Mouse (Mus musculus) embryonic fibroblast, embryonic 13.5 days (primary cell): ENCODE results near the gene Dok1.

Experiments used
- CTCF ChIP-seq: IDR thresholded peaks from 2 replicates; pipeline ENCODE4 v1.5.1; 2011; ENCODE audit warnings: mild to moderate bottlenecking, control low read depth, low read length, moderate library complexity, borderline replicate concordance; ENCODE audit not compliant: insufficient read depth
- POLR2A ChIP-seq: IDR thresholded peaks from 2 replicates; pipeline ENCODE4 v1.6.1; 2011; ENCODE audit warnings: low read depth, mild to moderate bottlenecking, control low read depth, low read length, moderate library complexity

DNA sequence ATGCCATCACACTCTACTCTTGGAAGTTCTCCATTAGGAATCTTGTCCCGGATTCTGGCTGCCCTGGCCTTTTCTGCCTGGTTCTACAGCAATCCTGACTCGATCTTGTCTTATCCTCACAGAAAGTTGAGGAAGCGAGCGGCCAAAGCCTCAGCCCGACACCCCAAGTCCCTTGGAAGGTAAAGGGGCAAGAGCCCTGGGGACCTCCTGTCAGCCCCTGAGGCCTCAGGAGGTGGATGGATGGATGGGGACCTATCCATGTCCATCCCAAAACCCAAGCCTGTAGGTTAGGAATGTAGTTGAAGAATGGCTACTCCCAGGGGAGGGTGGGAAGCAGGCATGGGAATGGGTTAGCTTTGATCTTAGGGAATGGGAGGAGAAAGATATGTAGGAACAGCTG is 10.7 kb upstream of the Dok1 start:
- TF ChIP-seq CTCF (no peak), POLR2A (no peak)
